Mouse (Mus musculus) forebrain, embryonic 11.5 days (tissue): ENCODE results near the gene Rrbp1. TPM values are rescaled to one million over a fixed set of nuclear protein-coding genes. Genes with fewer than 3 reads are reported as not detected.

Experiments
- polyA plus RNA-seq: library from polyadenylated mRNA; unstranded; fragments of >200 nt; fragmentation: Nextera tagmentation; extraction: Ambion mirVana; gene quantifications from 2 replicates; pipeline ENCODE4 v1.2.1, GENCODE M21; 2014

The Rrbp1 gene
- polyA plus RNA-seq, 1 experiment from 2014 or later, result 30.0 TPM

Other genes with a start within 250 kb of the Rrbp1 start
- 0.44 and 1.7 TPM in 2 replicates for gene Bfsp1, start 148.1 kb downstream of the Rrbp1 start, polyA plus RNA-seq
- 364 and 369 TPM in 2 replicates for gene Dstn, start 95.9 kb downstream of the Rrbp1 start, polyA plus RNA-seq
- gene Banf2, start 21.8 kb upstream of the Rrbp1 start, polyA plus RNA-seq, result not detected in 2 replicates